Mouse (Mus musculus) kidney, postnatal 10 days (tissue): ENCODE measurements at regions not wholly inside any gene's neighbourhood (a gene's known extent, or its start where the extent isn't known, plus 50 kb on each side); places are given as distances from the start of the nearest gene placed in this dataset.

Experiments
- DNase-seq: peaks from one replicate; pipeline ENCODE4 v3.0.0; 2021; ENCODE audit warnings: mixed read lengths

- DNase-seq: no peak
Observed at GRCm38 (mm10) chr11:8148485-8148825, 515.9 kb downstream of the Tns3 start.

GRCm38 (mm10) chr11:8147790-8148484 is 516.4 kb downstream of the Tns3 start:
- DNase-seq: no peak

- DNase-seq: peak; percentile 47
Observed at GRCm38 (mm10) chr11:8137366-8137765, 527.0 kb downstream of the Tns3 start.

GRCm38 (mm10) chr11:8136666-8137065 is 527.7 kb downstream of the Tns3 start:
- DNase-seq: peak; percentile 10

- DNase-seq: no peak
Observed at GRCm38 (mm10) chr11:8109286-8109685, 555.0 kb downstream of the Tns3 start.

GRCm38 (mm10) chr11:8101091-8101490 is 563.2 kb downstream of the Tns3 start:
- DNase-seq: no peak

GRCm38 (mm10) chr11:8084328-8084727 is 580.0 kb downstream of the Tns3 start:
- no peak for DNase-seq

- no peak for DNase-seq
Observed at GRCm38 (mm10) chr11:8082811-8083210, 581.5 kb downstream of the Tns3 start.

GRCm38 (mm10) chr11:8073321-8073720 is 591.0 kb downstream of the Tns3 start:
- DNase-seq: no peak

GRCm38 (mm10) chr11:8068873-8069272 is 595.5 kb downstream of the Tns3 start:
- peak; percentile 19 for DNase-seq

- DNase-seq: no peak
Observed at GRCm38 (mm10) chr11:8067330-8067729, 597.0 kb downstream of the Tns3 start.

- DNase-seq: no peak
Observed at GRCm38 (mm10) chr11:8065811-8066210, 598.5 kb downstream of the Tns3 start.

- DNase-seq: no peak
Observed at GRCm38 (mm10) chr11:8065086-8065485, 599.2 kb downstream of the Tns3 start.

GRCm38 (mm10) chr11:8061989-8062388 is 602.3 kb downstream of the Tns3 start:
- DNase-seq: no peak

- DNase-seq: no peak
Observed at GRCm38 (mm10) chr11:8061573-8061972, 602.8 kb downstream of the Tns3 start.

- no peak for DNase-seq
Observed at GRCm38 (mm10) chr11:8051499-8051898, 612.8 kb downstream of the Tns3 start.

GRCm38 (mm10) chr11:8045086-8045485 is 619.2 kb downstream of the Tns3 start:
- DNase-seq: peak; percentile 12

- DNase-seq: no peak
Observed at GRCm38 (mm10) chr11:8030119-8030518, 634.2 kb downstream of the Tns3 start.

GRCm38 (mm10) chr11:8007801-8008200 is 656.5 kb downstream of the Tns3 start:
- DNase-seq: no peak

- DNase-seq: no peak
Observed at GRCm38 (mm10) chr11:7981031-7981430, 683.3 kb downstream of the Tns3 start.

- DNase-seq: peak; percentile 73
Observed at GRCm38 (mm10) chr11:7975845-7976244, 688.5 kb downstream of the Tns3 start.

GRCm38 (mm10) chr11:7949931-7950330 is 714.4 kb downstream of the Tns3 start:
- no peak for DNase-seq

- DNase-seq: no peak
Observed at GRCm38 (mm10) chr11:7949201-7949875, 715.0 kb downstream of the Tns3 start.

GRCm38 (mm10) chr11:7944956-7945515 is 719.3 kb downstream of the Tns3 start:
- DNase-seq: peak; percentile 12
